Mouse (Mus musculus) C2C12 (cell line): Measurements from ENCODE around the gene Morn1.

Source experiments
- CTCF ChIP-seq: IDR thresholded peaks from one replicate; pipeline ENCODE4 v1.5.1; 2011; ENCODE audit not compliant: control insufficient read depth, insufficient read depth, insufficient read length
- MAX ChIP-seq: IDR thresholded peaks from one replicate; pipeline ENCODE4 v1.6.1; 2011; ENCODE audit warnings: mild to moderate bottlenecking, control low read depth

DNA sequence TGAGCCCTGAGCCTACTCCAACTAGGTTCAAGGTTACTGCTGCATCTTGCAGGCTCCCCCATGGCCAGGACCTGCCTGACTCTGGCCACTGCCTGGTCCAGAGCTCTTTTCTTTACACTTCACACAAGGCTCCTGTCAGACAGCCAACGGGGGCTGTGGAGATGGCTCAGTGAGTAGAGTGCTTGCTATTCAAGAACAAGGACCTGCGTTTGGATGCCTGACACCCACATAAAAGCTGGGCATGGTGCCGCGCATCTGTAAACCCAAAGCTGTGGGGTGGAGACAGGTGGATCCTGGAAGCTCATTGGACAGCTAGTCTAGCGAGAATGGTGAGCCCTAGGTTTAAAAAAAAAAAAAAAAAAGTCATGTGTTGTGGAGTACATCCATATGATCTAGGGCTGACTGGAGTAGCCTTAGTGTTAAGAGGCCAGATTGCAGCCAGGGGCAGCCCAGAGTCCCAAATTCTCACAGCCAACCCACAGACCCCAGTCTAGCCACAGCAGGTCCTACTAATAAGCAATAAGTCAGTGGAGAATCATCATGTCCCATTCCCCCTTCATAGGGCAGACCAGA lies 85.7 kb downstream of the Morn1 start:
- TF ChIP-seq CTCF (no peak), MAX (no peak)
